Mouse (Mus musculus): ENCODE measurements at regions not wholly inside any gene's neighbourhood (a gene's known extent, or its start where the extent isn't known, plus 50 kb on each side); places are given as distances from the start of the nearest gene placed in this dataset.
A peak's percentile ranks its signal among the peaks of the same experiment; 100 is the strongest.

DNA sequence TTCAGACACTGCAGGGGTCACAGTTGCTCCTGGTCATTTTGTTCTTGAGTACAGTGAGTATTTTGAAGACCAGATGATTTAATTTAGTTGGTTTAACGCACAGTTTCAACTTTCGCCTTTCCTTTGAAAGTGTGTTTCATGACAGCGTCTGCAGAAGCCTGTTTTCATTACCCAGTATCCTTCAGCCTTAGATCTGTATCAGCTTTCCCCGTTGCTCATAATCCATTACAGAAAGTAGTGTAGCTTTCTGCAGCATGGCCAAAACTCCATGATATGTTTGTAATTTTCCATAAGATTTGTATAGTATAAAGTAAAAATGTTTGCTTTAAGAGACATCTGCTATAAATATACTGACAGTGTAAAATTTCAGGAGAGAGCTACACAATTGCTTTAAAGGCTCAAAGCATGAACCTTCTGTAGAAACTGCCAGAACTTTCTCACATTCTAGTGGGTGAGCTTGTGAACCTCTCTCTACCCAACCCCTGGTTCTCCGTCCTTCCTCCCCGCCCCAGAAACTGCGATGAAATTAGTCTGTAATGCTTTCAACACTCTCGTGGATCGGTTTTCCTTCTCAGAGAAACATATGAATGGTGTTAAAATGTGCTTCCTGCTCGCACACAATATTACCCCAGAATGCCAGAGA is 506.6 kb upstream of the Adgrl2 start:
- no peak for DNase-seq

- no peak for DNase-seq
Measured at GRCm38 (mm10) chr3:149496122-149496521, 505.8 kb upstream of the Adgrl2 start.

DNA sequence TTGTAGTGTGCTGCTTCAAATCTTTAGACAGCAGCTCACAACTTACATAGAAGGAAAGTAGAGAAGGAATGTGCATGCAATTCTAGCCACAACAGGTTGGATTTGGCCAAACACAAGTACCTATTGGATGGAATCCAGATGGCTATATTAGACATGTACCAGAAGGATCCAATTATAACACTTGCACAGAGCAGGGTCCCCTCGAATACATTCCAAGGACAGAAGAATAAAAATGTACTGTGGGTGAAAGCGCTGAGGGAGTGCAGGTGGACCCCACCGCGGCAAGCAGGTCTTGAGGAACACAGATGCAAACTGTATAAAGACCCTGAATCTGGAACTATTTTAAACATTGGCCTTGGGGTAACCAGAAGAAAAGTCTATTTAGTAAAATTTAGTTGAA is 497.8 kb upstream of the Adgrl2 start:
- no peak for DNase-seq

GRCm38 (mm10) chr3:149485406-149485805 is 495.1 kb upstream of the Adgrl2 start:
- DNase-seq, result no peak

- DNase-seq, result no peak
Measured at GRCm38 (mm10) chr3:149484319-149484718, 494.0 kb upstream of the Adgrl2 start.

DNA sequence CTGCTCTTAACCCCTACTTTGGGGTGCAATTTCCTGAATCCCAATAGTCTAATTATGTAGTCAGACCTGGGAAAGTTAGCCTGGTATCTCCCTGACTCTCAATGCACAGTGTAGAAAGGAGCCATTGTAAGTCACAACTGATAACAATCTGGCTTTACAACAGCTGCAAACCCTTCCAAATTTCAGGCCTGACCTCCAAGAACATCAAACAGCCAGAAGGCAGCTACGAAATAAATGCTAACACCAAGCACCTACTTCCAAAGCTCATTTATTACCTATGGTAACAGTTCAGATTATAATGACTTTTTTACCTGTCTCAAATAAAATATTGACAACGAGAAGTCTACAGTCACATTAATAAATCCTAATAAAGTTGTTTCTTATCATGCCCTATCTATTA is 485.8 kb upstream of the Adgrl2 start:
- DNase-seq, result no peak

GRCm38 (mm10) chr3:149466973-149467372 is 476.6 kb upstream of the Adgrl2 start:
- no peak for DNase-seq

DNA sequence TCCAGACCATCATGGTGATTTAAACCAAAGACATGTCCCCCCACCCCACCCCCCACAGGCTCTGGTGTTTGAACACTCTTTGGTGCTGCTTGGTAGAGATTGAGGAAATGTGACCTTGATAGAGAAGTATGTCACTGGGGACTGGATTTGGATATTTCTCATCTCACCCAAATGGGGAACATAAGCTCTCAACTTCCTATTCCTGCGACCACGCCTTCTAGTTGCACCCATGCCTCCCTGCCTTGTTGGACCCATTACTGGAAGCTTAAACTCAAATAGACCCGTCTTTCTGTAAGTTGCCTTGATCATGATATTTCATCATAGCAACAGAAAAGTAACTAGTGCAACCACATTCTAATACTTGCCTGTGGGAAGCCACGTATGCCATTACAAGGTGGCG is 474.2 kb upstream of the Adgrl2 start:
- DNase-seq, result no peak

GRCm38 (mm10) chr3:149462121-149462541 is 471.8 kb upstream of the Adgrl2 start:
- no peak for DNase-seq

DNA sequence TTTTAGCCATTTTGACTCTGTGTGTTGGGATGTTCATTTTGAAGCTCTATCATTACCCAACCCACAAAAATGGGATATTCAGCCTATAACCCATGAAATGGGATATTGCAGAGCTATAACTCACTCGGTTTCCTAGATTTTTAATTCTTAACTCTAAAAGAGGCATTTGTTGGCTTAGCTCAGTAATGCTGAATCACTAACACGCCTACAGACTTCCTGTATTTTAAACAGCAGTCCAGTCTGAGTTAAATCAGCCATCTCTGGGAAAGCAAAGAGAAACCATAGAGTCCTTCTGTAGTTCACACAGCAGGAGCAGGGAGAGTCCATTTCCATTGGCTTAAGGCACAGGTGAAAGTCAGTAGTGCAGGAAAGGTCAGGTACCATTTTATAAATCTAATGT is 471.3 kb upstream of the Adgrl2 start:
- DNase-seq, result no peak

DNA sequence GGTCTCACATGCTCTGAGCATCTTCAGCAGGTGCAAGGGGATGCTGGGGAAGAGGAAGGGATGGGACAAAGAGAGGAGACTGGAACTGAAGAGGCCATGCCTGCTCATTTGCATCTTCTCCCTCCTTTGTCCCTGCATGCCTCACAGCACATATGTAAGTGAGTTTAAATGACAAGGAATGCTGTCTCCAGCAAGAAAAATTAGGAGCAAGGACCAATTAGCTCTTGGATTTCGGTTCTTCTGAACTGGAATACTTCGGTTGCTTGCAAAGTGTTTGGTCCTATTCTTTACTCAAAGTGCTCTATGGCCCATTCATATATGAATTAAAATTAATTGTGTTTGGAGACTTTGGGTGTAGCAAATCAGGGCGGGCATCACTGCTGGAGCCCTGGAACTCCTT is 459.0 kb upstream of the Adgrl2 start:
- DNase-seq, result no peak

GRCm38 (mm10) chr3:149445991-149446564 is 455.7 kb upstream of the Adgrl2 start:
- DNase-seq, result no peak

- peak; percentile 46 for DNase-seq
Measured at GRCm38 (mm10) chr3:149444854-149445577, 454.7 kb upstream of the Adgrl2 start.

DNA sequence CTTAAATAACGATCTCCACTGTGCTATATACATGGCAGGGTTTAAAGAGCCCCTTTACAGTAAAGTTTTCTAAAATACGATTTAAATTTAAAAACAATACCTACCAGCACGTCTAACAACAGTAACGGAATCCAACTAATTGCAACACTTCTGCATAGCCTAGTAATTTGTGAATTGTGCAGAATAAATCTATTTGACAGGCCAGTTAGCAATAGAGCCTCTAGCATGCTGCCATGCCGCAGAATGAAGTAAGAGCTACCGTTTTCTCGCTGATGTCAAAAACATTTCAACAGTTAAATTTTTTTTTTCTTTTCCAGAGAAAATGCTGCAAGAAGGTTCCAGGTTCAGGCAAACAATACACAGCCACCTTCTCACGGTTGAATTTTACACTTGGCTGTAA is 454.0 kb upstream of the Adgrl2 start:
- DNase-seq, result no peak

GRCm38 (mm10) chr3:149441227-149441626 is 450.9 kb upstream of the Adgrl2 start:
- no peak for DNase-seq

DNA sequence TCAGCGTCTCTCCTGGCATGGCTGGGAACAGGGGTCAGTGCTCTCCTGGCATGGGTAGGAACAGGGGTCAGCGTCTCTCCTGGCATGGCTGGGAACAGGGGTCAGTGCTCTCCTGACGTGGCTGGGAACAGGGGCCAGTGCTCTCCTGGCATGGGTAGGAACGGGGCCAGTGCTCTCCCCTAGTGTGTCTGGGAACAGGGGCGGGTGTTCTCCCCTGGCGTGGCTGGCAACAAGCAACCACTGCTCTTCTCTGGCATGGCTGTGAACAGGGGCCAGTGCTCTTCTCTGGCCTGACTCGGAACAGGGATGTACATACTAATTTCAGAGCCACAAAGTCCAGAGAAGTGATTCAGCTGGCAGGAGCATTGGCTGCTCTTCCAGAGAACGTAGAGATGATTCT is 447.4 kb upstream of the Adgrl2 start:
- DNase-seq, result no peak

DNA sequence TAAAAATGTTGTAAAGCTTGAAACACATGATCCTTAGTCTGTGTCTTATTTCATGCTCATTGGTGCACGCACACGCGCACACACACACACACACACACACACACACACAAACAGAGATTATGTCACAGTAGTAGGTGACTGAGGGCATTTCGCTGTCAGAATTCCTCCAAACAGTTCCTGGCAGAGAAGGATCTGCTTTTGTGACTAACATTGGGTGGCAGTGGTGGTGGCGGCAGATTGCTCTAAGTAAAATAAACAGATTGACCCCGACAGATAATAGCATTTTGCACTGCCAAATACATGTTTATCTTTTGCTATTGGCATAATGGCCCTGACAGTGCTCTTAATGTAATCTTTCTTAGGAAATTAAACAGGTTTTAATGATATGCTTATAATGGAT is 446.6 kb upstream of the Adgrl2 start:
- DNase-seq, result peak; percentile 40

- DNase-seq, result no peak
Measured at GRCm38 (mm10) chr3:149436420-149436819, 446.1 kb upstream of the Adgrl2 start.

DNA sequence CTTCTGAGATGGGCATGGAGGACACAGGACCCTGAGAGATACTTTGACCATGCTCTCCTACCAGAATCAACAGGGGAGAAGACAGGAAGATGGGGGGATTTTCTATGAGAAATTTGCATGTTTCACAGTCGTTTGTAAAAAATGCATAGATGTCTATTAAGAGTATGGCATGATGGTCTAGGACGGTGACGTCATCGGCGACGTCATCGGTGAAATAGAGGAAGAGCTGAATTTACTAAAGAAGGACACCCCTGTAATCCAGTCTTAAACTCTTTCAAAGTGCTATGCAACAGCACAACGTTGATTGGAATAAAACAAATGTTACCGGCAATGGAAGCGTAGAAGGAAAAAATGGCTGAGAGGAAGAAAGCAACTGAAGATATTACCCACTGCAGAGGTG is 441.4 kb upstream of the Adgrl2 start:
- DNase-seq, result no peak

- no peak for DNase-seq
Measured at GRCm38 (mm10) chr3:149426023-149426759, 435.8 kb upstream of the Adgrl2 start.

DNA sequence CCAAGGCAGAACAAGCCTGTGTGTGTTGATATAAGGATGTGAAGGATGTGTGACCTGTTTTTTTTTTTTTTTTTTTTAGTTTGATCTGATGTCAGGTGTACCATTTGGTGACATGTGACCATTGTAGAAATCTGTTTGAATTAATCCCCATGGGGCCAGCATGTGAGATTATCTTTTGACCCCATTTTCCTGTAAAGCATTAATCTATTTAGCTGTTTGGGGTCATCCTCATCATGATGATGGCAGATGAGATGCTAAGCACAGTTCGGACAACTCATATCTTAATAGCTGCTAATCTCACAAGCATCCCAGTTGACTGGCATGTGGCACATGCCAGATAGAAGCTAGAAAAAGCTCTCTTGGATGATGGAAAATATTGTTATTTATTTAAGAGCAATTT is 434.0 kb upstream of the Adgrl2 start:
- no peak for DNase-seq

DNA sequence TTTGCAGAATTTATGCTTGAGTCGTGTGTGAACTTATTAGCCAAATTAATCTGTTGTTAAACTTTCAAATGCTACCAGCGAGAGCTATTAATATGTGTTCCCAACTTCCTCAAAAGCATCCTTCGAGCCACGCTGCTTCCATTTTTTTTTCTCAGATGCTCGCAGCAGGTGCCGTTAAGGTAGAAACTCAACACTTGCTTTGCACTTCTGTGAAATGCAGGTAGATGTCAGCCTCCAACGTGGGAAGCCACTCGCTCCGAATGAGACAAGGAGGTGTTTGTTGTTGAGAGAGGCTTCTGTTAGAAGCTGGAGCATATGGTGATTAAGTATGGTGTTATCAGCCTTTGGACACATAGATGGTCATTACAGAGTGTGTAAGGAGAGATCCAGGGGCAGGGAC is 433.1 kb upstream of the Adgrl2 start:
- no peak for DNase-seq

DNA sequence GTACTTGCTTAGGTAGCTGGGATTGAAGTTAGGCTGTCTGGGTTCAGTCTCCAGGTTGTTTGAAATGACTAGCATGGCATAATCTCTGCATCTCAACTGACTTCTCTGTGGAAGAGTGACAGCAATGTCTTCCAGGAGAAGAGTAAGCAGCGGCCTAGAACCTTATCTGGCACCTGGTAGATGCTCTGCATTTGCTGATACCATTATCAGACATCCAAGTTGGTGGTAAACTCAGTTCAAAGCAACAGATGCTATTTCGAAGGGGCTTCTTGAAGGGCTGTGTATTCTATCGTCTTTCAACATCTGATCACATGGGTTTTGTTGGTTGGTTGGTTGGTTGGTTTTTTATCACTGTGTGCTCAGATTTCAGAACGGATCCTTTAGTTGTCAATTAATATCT is 424.7 kb upstream of the Adgrl2 start:
- DNase-seq, result no peak

- DNase-seq, result no peak
Measured at GRCm38 (mm10) chr3:149413114-149413513, 422.8 kb upstream of the Adgrl2 start.

Data from lung, postnatal 10 days (tissue).